Mouse (Mus musculus): ENCODE data around the gene Dip2c.

- TF ChIP-seq CTCF (IDR thresholded peaks at IDR 0.05; ENCODE audit: control insufficient read depth, insufficient read depth, insufficient replicate concordance, low read depth, low read length): no peak
- TF ChIP-seq POLR2A (IDR thresholded peaks at IDR 0.05; ENCODE audit: control insufficient read depth, low read depth, low read length): no peak
Measured at GRCm38 (mm10) chr13:9451952-9452351, 175.6 kb downstream of the Dip2c start.
